Mouse (Mus musculus): ENCODE measurements around the gene Thra.
A peak's percentile ranks its signal among the peaks of the same experiment; 100 is the strongest.

Gene Thra

DNA sequence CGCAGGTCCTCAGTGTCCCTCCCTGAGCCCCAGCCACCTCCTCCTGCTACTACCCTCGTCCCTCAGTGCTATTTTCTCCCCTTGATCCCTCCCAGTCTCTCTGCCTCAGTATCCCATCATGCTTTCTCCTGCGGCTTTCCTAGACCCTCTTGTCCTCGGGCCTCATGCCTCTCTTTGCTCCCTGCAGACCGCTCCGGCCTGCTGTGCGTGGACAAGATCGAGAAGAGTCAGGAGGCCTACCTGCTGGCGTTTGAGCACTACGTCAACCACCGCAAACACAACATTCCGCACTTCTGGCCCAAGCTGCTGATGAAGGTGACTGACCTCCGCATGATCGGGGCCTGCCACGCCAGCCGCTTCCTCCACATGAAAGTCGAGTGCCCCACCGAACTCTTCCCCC lies 23.7 kb downstream of the Thra start:
- no peak for DNase-seq (ENCODE audit: extremely low spot score, low spot score)

DNA sequence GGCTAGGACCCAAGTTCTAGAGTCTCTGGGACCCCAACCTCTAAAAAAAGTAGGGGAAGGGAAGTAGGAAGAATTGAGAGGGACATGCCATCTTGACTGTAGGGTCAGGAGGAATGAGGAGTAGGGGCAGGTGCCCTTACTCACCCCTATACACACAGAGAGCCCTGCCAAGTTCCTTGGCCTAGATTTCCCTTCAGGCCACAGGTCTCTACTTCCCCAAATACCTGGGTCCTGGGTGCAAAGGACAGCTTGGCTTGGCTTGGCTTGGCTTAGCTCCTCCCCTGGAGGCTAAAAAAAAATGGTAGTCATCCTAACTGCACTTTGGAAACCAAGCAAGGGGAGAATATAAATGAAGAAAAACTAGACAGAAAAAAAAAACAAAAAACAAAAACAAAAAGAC lies 24.3 kb downstream of the Thra start:
- DNase-seq (ENCODE audit: extremely low spot score, low spot score), result no peak

DNA sequence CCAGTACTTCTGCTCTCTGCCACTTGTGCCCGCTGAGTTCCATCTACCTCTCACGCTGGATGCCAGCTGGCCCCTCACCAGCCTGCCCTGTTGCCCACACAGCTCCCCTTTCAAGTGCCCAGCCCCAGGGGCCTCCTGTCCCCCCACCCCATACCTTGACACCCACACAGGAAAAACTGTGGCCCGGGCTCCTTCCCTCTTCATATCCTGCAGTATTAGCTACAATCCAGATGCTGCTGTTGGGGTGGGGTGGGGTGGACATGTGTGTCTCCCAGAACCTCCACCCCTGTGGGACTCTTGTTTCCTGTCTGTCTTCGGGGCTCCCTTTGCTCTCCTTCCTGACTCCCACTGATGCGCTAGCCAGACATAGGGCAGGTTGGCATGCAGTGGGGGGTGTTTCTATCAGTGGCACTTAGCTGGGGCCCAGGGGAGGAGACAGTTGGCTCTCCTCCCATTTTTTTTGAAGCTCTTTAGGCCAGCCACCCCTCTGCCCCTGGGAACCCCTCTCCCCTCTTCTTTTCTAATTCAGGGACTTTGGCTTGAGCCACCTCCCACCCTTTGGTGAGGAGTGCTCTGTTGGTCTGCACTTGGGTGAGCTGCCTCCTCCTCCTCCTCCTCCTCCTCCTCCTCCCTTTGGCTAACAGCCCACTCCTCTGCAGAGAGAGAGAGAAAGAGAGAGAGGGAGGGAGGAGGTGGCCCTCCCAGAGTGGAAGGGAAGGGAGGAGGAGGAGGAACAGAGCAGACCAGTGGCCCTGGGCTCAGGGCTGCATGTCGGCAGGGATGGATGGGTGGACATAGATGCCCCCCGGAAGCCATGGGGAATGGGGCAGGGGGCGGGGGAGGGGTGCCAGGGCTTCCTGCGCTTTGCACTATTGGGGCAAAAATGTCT lies 25.2 kb downstream of the Thra start:
- DNase-seq (ENCODE audit: extremely low spot score, low spot score), result no peak

DNA sequence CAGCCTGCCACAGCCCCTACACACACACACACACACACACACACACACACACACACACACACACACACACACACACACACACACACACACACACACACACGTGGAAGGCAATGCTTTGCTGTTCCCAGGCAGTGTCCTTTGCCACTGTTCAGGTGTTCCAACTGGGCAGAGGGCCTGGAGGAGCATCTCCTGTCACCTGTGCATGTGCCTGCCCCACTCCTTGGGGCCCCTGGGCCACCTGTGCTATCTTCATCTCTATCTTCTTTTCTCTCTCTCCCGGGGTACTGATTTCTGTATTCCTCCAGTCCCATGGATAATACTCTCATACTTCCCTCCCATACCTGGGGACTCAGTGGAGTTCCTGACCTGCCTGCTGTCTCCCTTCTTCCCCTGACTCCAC lies 25.9 kb downstream of the Thra start:
- no peak for DNase-seq (ENCODE audit: extremely low spot score, low spot score)

DNA sequence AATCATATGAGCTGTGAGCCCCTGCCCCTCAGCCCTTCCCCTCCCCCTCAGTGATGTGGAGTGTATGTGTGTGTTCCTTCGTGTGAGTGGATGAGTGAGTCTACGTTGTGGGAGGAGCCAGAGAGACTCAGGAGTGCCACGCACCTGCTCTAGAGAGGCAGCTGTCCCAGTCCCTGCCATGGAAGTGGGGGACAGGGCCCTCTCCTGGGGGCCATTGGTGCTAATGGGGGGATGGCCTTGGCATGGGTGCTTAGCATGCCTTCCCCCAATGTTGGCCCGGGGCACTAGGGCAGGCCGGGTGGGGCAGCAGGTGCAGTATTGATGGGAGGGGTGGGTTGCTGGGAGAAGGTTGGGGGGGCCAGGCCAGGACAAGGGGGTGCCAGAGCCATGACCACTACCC lies 26.4 kb downstream of the Thra start:
- no peak for DNase-seq (ENCODE audit: extremely low spot score, low spot score)

DNA sequence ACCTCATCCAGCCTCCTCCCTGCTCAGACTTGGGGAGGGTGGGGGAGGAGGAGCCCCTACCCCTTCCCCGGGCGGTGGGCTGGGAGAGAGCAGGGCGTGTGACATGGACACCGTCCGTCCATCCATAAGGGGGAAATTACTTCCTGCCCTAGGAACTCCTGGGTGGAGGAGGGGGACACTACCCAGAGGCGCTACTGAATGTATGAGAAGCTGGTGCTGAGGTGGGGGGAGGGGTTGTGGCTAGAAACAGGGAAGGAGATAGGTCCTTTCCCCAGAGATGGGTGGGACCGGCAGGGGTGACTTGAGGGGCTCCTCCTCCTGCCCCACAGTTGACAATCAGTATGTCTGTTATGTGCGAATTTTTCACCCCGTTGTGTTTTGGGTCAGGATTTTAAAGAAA lies 26.8 kb downstream of the Thra start:
- no peak for DNase-seq (ENCODE audit: extremely low spot score, low spot score)

DNA sequence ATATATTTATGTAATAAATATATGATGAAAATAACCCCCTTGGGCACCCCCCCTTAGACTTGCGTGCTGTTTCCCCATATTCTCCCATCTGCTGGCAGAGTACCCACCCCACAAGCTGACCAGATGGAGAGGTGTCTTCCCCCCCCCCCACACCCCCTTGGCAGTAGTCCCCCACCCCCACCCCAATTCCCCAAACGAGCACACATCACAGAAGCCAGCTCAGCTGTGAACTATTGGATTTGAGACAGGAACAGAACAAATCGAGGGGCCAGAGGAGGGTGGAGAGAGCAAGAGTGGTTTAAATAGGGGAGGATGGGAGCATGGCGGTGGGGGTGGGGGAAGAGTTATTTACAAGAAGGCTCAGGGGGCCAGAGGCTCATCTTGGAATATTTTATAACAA lies 27.3 kb downstream of the Thra start:
- no peak for DNase-seq (ENCODE audit: extremely low spot score, low spot score)

DNA sequence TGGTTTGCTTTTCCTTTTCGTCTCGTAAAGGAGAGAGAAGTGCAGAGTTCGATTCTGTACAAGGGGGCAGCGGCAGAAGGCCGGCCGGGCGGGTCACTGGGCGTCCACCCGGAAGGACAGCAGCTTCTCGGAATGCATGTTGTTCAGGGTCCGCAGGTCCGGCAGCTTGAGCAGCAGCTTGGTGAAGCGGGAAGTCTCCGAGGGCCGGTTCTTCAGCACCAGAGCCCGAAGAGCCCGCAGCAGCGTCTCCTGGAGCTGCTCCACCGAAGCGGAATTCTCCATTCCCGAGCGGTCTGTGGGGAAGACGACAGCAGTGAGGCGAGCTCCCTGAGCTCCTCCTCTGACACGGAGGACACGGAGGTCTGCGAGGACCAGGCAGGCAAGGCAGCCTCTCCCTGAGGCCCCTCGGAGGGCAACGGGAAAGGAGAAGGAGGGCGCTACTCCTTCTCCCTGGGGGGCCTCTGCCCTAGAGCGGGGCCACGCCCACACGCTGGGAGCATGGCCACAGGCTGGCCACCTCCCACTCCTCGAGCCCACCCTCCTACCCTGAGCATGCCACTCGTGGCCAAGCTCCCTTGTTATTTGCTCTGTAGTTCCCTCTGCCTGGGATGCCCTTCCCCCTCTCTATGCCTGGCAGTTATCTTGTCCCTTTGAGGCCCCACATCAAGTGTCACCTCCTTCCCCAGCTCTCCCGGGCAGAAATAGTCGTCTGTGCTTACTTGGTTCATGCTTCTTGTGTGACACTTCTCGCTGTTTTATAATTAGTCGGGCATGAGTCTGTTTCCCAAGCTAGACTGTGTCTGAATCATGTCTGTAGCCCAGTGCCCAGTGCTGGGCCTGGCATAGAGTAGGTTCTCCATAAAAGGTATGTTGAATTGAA lies 27.9 kb downstream of the Thra start:
- no peak for DNase-seq (ENCODE audit: extremely low spot score, low spot score)

DNA sequence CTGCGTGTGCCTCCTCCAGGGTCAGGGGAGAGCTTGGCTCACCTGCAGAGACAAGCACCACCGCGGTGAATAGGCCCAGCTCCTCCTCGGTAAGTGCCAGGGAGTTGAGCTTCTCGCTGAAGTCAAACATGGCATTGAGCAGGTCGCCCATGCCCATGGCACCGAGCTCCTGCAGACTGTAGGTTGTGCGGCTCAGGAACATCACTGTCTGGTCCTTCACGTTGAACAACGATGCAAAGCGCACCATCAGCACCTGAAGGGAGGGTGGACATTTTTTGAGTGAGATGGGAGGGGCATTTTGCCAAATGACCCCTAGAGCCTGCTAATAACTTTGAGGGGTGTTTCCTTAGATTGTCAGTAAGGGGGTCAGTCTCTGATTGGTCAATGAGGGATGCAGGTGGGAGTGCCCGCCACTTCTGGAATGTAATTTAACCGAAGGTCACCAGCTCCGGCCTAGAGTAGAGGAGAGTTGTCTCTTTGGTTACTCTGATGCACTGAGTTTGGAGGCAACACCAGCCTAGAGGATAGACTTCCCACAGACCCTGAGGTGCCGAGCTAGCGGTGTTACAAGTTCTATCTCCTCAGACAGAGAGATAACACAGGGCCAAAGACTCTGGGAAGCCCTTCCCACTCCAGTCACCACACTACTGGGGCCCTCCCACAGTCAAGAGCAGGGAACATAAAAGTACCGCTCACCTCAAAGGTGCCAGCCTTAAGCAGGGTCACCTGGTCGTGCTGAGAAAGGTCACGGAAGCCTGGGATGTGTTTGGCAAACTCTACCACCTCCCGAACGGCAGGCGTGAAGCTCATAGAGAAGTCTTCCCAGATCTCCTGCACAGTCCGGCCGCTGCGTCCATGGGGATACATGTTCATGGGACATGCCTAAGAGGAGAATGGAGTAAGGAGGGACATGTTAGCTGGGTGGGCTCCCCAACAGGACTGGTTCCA lies 28.8 kb downstream of the Thra start:
- DNase-seq (ENCODE audit: extremely low spot score, low spot score), result no peak

DNA sequence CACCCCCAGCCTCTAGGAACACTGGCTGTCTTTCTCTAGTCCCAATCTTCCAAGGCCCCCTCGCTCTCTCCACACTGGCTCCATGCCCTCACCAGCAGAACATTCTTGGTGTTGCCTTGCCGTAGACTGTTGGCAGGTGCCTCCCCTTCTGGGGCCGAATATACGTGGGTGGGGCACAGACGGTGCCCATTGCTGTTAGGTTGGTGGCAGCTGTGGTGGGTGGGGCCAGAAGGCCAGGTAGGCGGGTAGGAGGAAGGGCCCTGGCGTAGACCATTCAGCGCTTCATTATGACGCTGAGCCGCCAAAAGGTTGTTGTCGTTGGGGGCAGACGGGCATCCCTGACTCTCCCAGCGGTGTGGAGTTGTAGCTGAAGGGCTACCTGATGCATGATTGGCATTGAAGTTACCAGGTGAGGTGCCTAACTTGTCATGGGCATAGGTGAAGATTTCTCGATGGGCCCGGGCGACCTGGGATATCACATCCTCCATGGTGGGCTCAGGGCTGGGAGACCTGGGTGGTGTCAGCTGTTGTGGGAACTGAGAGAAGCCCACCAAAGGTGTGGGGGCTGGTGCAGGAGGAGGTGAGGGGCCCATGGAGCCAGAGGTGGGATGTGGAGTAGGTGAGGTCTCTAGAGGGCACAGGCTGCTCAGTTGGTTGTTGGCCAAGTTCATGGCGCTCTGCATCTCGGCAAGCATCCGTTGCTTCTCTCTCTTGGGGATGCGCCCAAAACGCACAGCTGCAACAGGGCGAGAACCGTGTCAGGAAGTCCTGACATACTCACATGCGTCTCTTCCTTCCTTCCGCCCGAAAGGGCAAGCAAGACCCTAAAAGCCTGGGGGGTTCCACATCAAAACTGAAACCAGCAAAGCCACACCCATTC lies 29.9 kb downstream of the Thra start:
- DNase-seq (ENCODE audit: extremely low spot score, low spot score), result no peak

DNA sequence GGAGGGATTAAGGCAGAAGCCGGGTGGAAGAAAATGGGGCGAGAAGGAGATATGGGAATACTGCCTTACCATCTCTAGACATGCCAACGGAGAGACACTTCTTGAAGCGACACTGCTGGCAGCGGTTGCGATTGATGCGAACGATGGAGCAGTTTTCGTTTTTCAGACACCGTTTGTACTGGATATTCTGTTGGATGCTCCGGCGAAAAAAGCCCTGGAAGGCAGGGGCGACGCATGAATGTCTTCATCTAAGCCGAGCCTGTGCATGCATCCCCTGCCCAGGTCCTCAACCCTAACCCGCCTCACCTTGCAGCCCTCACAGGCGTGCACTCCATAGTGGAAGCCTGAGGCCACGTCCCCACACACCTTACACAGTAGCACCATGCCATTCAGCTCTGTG lies 30.7 kb downstream of the Thra start:
- DNase-seq (ENCODE audit: extremely low spot score, low spot score), result no peak

DNA sequence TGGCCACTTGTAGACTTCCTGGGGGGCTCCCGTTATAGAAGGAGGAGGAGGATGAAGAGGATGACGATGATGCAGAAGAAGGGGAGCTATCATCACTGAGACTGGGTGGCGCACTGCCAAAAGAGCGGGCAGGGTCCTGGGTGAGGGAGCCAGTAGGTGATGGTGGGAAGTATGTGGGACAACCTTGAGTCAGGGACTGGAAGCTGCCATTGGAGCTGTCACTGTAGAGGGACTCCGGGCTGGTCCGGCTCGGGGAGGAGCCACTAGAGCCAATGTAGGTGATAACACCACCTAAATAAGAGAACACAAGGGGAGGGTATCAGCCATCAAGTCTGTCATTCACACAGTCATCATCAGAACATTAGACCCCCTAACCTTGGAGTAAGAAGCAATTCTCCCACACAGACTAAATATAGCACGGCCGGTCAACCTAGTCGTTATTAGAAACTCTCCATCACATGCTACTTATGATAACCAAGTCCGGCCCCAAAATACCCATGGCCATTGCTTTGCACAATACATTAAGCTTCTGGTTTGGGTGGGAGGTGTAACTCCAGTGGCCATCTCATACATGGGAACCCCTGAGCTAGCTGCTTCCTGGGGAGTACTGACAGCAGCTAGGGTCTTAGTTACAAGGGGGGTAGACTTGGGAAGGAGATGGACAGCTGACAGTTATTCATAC lies 31.5 kb downstream of the Thra start:
- DNase-seq (ENCODE audit: extremely low spot score, low spot score), result no peak

DNA sequence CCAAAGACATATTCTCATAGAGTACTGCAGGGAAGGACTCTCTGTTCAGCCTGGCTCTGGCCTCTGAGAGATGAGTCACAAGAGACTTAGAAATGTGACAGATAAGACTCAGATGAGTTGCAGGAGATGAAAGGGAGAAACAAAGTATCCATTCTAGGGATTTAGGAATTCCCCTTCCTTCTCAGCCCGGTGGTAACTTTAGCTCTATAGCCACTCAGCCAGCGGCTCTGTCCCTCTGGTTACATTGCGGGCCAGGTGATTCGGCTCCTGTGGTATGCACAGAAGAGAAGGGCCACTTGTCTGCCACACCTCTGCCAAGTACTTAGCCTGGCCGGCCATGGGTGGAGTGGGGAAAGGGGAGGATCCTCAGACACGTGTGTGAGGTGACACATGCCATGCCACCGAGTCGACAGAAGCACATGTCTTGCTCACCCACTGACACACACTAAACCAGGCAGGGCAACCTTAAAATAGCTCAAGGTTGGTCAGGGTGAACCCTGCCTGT lies 32.3 kb downstream of the Thra start:
- no peak for DNase-seq (ENCODE audit: extremely low spot score, low spot score)

DNA sequence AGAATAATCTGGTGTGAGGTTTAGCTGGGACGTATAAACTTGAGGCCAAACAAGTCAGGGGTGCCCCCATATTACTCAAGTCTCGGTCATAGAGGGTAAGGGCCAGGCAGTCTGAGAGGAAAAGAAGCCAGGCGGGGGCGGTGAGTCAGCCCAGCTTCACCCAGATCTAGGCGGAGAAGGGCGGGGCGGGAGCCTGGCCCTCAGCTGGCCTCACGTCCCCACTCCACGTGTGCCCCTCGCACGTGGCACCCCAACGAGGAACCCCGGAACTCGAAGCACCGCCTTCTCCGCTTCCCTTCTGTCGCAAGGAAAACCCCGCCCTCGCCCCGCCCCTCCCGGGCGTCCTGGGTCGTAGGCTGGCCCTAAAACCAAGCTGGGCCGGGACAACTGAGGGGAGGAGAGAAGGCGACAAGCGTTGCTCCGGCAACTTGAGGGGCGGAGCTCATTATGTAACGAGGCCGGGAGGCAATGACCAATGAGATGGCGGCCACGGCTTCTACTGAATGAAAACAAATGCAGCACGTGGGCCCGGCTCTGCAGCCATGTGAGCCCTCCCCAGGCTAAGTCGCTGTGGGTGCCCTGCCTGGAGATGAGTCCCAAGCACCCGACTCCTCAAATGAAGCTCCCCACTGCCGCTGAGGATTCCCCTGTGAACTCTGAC lies 33.3 kb downstream of the Thra start:
- peak; percentile 91 for DNase-seq (ENCODE audit: extremely low spot score, low spot score)

DNA sequence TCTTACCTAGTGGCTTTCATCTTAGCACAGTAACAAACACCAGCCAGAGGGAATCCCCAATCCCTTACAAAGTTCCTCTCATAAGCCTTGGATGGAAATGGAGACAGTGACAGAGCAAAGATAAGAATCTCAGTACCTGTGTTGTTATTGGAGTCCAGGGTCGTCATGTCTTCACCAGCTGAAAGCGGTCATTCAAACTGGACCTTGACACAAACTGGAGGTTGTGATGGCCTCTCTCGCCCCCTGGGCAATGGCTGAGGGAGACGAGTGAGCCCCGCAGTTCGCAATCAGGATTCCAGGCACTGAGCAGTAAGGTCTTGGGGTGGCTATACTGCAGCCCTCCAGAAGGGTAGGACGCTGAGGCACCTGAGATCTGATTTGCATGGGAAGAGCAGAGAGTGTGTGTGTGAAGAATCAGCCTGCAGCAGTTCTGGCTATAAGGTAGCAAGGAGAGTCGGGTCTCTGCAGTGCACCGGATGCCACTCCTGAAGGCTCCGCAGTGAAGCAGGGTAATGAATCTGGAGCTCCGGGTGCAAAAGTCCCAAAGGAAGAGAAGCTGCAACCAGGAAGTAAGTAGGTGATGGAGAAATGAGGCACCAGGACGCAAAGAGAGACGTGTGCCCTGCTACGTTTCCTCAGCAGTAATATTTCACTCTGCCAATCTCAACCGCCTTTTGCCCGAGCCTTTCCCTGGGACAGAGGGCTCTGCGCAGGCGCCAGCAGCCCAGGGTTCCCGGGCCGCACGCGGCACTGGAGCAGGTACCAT lies 34.3 kb downstream of the Thra start, which contains the start of gene Nr1d1:
TSS of gene Nr1d1 (minus strand) at position 752 of the 766 bp plus-strand sequence.
- DNase-seq (ENCODE audit: extremely low spot score, low spot score), result no peak

DNA sequence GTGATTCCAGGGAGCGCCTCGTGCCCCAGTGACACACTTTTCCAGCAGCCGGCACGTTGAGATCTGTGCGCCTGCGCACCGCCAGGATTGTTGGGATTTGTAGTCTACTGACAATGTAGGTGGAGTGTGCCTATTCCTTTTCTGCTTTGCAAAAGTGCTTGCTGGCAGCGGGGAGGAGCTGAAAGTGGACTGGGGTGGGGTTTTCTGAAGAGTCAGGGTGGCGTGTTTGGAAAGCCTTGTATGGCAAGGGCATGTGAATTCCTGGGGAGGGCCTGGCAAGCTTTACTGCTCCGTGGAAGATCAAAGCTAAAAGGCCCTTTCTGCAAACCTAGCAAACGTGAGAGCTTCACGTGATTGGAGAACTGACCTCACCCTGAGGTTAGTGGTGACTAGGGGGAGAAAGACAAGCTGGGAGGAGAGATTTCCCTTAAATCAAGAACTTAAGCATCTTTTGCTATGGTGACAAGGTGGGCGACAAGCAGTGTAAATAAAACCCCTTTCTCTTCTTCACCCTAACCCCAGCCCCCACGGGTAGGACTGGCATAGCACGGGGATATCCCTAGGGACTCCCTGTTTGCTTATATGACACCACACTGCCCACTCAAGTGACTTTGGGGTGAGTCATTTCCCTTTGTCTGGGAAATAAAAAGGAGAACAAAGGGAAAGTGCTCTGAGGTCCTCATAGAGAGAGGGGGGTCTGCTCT lies 35.1 kb downstream of the Thra start:
- DNase-seq (ENCODE audit: extremely low spot score, low spot score), result peak; percentile 93

DNA sequence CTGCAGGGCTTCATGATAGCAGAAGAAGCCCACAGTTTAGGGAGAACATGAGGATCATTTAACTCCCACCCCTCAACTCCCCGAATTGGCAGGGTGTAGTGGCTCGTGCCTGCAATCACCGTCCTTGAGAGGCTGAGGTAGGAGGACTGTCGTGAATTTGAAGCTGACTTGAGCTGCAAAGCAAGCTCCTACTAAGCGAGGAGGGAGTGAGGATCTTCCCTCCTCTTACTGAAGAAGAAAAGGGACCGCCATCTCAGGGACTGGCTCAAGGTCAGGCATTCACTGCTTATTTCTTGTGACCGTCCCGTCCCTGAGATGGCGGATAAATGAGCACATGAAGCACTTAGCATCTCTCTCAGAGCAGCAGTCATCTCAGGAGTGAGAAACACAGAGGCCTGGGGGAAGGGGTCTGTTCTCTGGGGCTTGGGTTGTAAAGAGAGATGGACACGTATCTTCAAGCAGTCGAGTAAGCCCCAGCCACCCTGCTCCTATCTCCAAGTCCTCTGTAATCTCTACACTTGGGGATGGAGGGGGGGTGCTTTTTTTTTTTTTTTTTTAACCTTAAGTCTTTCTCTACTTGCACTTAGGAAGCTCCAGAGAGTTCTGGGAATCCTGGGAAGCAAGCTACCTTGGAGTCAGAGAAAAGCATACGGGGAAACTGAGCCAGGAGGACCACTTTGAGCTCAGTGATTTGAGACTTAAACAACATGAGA lies 35.8 kb downstream of the Thra start:
- DNase-seq (ENCODE audit: extremely low spot score, low spot score), result no peak
